Mouse (Mus musculus) testis, postnatal 10 days (tissue): ENCODE results near the gene Oas1a.
"Not testable (repeated sequence)": the region's sequence is repeated elsewhere in the genome, so short reads cannot be mapped to it uniquely, and the experiment has no call there.

Experiments used
- DNase-seq: peaks from one replicate; pipeline ENCODE4 v3.0.0; 2021; ENCODE audit warnings: low spot score

Gene Oas1a

DNA sequence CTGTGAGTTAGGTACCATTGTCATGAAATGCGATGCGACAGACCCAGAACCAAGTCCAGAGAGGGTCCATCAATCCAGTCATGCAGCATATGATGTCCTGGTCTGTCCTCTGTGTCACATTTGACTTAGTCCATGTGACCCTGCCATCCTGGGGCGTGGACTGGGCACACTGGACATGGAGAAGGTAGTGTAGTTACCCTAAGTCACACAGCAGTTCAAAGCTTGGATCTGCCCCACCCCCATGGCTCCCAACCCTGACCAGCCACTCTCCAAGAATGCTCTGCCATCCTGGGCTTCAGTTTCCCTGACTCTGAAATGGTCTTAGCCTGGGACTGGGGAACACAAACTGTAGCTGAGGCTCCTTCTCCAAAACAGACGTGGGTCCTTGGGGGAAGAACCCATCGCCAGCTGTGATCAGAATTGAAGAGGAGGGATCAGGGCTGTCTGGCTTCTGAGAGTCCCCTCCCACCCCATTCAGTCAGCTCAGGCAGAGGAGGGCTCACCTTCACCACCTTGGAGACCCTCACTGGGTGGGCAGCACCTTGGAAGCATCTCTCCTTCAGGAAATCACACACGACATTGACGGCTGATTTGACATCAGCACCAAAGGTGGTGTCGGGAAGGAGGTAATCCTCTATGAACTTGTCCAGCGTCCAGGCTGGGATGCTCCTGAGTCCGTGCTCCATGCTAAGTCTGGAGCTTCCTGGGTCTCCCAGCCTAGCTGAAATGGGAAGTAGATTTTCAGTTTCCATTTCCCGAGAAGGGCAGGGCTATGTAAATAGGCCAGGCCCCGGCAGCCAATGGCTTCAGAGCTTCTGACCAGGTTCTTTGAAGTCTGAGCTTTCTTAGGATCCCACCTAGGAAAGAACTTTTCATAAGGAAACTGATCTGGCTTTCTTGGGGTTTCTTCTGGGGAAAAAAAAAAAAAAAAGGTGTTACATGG is at the start of gene Oas1a:
TSS of gene Oas1a (minus strand) at position 731 of the 943 bp plus-strand sequence.
- DNase-seq, result not testable (repeated sequence)

- DNase-seq, result peak; percentile 60
Measured at GRCm38 (mm10) chr5:120953974-120954373, 46.7 kb upstream of the Oas1a start.

GRCm38 (mm10) chr5:120952242-120952770 is 45.0 kb upstream of the Oas1a start:
- no peak for DNase-seq

DNA sequence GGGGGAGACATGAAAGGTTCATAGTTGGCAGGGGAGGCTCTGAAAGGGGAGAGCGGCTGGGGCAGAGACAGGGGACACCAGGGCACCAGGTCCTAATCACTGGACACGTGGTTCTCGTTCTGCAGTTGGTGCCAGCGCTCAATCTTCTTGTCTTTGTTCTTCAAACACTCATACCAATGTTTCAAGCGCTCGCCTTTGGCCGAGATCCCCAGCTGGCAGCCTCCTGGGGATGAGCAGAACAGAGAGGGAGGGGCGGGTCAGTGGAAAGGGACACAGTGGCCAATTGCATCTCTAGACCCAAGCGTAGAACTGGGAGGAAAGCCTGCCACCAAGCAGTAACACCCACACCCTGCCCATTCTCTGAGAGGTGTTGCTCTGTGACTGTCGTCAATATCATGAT is 34.8 kb upstream of the Oas1a start:
- no peak for DNase-seq

GRCm38 (mm10) chr5:120938586-120938985 is 31.3 kb upstream of the Oas1a start:
- no peak for DNase-seq

DNA sequence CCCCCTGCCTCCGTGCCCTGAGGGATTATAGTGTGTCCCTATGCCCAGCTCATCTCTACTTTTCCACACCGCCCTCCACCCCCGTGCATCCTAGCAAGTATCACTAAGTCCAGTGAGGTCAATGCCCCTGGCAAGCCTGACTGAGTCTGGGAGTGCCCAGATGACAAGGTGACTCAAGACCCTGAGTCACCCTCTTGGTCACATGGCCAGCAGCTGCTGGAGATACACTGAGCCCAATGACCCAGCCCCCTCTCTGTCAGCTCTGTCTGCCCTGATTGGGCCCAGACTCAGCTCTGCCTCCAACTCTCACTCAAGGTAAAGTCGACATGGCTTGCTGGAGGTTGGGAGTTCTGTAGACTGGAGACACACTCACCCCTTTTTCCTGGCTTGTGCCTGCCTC is 30.5 kb upstream of the Oas1a start:
- DNase-seq, result no peak

GRCm38 (mm10) chr5:120933966-120934365 is 26.6 kb upstream of the Oas1a start:
- no peak for DNase-seq

DNA sequence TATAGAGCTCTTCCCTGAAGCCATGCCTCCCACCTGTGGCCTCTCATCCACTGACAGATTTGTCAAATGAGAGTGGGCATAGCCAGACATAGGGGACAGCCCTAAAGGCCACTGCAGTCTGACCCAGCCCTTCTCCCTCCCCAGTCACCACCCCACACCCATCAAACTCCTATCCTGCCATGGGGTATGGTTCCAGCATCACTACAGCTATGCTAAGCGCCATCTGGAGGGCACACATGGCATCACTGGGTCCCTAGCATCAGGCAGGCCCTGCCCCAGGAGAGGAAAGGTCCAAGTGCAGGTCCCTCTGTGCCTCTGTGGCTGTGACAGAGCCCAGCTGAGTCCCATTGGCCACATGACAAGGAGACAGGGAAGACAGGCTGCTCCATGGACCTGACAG is 19.7 kb upstream of the Oas1a start:
- peak; percentile 41 for DNase-seq

GRCm38 (mm10) chr5:120926311-120926710 is 19.0 kb upstream of the Oas1a start:
- not testable (repeated sequence) for DNase-seq

DNA sequence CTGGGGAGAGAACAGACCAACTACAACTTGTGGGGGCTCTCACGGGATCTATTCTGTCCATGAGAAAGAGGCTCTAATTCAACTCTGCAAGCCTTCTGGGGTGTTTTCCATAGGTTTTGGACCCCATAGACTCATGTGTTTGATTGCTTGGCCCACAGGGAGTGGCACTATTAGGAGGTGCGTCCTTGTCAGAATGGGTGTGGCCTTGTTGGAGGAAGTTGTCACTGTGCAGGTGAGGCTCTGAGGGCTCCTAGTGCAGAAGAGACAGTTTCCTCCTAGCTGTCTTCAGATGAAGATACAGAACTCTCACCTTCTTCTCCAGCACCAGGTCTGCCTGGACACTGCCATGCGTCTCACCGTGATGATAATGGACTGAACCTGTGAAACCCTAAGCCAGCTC is 17.2 kb upstream of the Oas1a start:
- DNase-seq, result peak; percentile 12

- no peak for DNase-seq
Measured at GRCm38 (mm10) chr5:120923969-120924368, 16.6 kb upstream of the Oas1a start.

DNA sequence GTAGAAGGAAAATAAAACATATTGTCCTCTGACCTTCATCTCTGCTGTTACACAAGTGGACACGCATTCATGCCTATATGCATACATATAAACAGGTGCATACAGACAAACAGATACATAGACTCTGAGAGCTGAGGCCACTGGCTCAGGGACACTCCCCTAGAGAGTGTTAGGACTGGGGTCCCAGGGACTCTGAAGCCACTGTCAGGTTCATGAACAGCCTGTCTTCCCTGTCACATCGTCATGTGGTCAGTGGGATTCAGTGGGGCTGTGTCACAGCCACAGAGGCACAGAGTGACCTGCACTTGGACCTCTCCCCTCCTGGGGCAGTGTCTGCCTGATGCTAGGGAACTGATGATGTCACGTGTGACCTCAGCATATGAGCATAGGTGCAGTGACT is 13.0 kb upstream of the Oas1a start:
- DNase-seq, result peak; percentile 16

GRCm38 (mm10) chr5:120919156-120919935 is 12.0 kb upstream of the Oas1a start:
- DNase-seq, result peak; percentile 26

GRCm38 (mm10) chr5:120914204-120914603 is 6.9 kb upstream of the Oas1a start, which contains the start of gene Oas1d:
Oas1d (plus strand) TSS chr5:120914536.
- DNase-seq, result not testable (repeated sequence)

GRCm38 (mm10) chr5:120908196-120908920 is 1.0 kb upstream of the Oas1a start:
- DNase-seq, result no peak

DNA sequence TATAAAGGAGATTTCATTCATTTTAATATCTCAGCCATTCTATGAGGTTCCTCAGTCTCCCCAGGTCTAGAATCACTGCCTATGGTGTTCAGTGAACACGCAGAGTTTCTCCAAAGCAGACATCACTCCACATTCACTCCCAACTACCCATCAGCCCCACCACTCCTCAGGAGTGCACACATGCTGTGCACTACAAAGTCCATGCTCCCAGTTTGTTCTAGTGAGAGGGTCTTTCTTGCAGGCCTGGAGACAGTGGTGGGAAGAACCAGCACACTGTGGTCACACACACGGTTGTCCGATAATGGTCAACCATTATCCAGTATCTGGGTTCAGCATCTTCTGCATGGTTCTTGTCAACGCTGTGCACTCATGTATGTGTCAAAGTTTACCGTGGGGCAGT is 5.3 kb downstream of the Oas1a start:
- no peak for DNase-seq

DNA sequence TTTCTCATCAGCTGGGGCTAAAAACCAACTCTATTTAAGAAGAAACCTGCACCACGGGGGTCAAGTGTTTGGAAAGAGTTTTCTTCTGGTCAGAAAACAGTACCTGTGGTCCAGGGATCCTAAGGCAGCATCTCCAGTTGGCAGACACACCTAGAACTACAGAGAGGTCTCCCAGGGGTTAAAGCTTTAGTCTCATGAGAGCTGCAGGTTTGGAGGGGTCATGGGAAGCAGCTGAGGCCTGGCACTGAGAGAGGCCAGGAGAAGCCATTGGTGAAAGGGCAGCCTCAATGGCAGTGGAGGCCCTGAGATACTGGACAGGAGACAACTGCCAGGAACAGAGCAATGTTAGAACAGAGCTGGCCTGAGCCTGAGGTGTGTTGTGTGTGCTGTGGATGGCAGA is 6.7 kb downstream of the Oas1a start:
- no peak for DNase-seq

- no peak for DNase-seq
Measured at GRCm38 (mm10) chr5:120898726-120899125, 8.6 kb downstream of the Oas1a start.

DNA sequence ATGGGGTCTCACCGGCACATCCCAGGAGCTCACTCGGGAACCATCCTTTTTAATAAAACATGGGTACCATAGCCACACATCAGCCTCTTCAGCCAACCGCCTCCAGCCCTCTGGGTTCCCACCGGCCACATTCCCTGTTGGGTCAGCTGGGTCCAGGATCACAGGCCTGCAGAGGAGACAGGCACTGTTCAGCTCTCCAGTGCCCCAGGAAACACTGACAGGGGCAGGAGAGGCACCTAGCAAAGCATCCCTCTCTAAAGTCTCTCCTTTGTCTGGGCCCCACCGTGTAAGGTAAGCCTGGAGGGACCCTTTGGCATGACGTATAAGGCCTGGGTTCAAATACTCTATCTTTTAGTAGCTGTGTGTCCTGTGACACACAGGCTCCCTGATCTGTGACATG is 9.0 kb downstream of the Oas1a start:
- DNase-seq, result no peak

- DNase-seq, result no peak
Measured at GRCm38 (mm10) chr5:120895231-120895900, 12.0 kb downstream of the Oas1a start.

DNA sequence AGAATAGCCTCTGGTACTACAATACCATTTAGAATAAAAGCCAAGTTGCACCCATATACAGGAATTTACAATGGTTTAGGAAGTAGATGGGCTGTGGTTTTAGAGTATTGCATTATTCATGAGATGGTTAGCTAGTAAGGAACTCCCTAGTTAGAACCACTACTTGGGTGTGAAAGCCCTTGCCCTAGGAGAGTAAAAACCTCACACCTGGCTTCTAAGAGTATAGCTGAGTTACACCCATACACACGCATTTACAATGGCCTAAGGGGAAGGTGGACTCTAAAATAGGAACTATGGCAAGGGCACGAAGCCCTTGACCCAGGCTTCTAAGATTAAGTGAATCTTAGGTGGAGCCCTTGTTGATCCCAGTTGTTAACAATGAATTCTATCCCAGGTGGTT is 12.6 kb downstream of the Oas1a start:
- not testable (repeated sequence) for DNase-seq
